Mouse (Mus musculus): ENCODE measurements around the gene Cfap77. TPM values are rescaled to one million over a fixed set of nuclear protein-coding genes. Genes with fewer than 3 reads are reported as not detected.

Gene Cfap77
- polyA plus RNA-seq, 1 experiment: 0.06 TPM

DNA sequence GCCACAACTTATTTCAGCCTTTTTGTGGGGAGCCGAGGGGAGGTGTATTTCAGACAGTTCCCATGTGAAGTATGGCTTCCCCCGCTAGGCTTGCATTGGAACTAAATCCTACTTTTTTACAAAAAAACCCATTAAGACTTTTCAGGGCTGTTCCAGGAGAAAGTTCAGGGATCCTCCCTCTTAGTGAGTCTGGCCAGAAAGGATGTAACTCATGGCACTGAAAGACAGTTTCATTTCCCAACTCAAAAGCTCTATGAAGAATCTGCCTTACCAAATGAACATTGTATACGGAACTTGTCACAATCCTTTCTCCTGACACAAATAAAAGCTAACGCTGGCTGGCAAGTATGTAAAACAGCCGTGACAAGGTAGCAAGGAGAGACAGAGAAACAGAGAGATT, 15.1 kb downstream of the Cfap77 start:
- Histone ChIP-seq H3K79me2 (ENCODE audit: control insufficient read depth, insufficient read depth) (no peaks in the 10 kb centered on the region), H3K36me3 (ENCODE audit: control insufficient read depth, insufficient read depth) (no peaks in the 10 kb centered on the region), H3K27me3 (ENCODE audit: control insufficient read depth, insufficient read depth, insufficient read length) (peaks cover 78% of the 10 kb centered on the region), H3K4me3 (no peak overlapping the region), H3ac (ENCODE audit: control insufficient read depth, insufficient read length) (no peak overlapping the region), H3K4me2 (ENCODE audit: low read depth) (no peak overlapping the region)
- TF ChIP-seq MYOD1 (IDR thresholded peaks at IDR 0.05; ENCODE audit: control insufficient read depth in 1 of 3, insufficient read length in 2 of 3, low read depth in 2 of 3) (no peak), MAX (IDR thresholded peaks at IDR 0.05; ENCODE audit: low read depth) (no peak), USF1 (IDR thresholded peaks at IDR 0.05; ENCODE audit: low read depth) (no peak), REST (IDR thresholded peaks at IDR 0.05; ENCODE audit: insufficient read depth, insufficient read length) (no peak), POLR2AphosphoS2 (IDR thresholded peaks at IDR 0.05; ENCODE audit: insufficient read length, low read depth) (no peak), POLR2A (IDR thresholded peaks at IDR 0.05; ENCODE audit: insufficient read length, low read depth) (no peak), SRF (IDR thresholded peaks at IDR 0.05; ENCODE audit: control insufficient read depth, insufficient read length, low read depth) (no peak), TCF12 (IDR thresholded peaks at IDR 0.05; ENCODE audit: insufficient read depth, poor library complexity, severe bottlenecking) (no peak), TCF3 (IDR thresholded peaks at IDR 0.05; ENCODE audit: insufficient read length, low read depth) (no peak), CEBPB (IDR thresholded peaks at IDR 0.05; ENCODE audit: insufficient read depth, poor library complexity, severe bottlenecking) (no peak), E2F4 (IDR thresholded peaks at IDR 0.05; ENCODE audit: insufficient read depth) (no peak)

DNA sequence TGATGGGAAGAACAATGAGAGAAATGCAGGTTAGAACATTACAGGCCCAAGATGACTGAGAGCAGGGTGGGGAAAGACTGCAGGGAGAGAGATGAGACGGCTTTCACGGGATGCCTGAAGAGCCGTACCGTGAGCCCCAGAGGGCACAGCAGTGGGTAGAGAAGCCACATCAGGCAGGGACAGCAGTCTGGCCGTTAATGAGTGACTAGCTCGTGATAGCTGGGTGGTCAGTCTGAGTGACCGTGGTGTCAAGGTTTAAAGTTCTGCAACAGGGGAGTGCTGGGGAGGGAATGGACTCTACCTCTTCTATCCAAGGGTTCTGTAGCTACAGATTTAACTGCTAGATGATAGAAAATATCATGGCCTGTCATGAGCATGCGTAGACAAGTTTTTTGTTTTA, 19.2 kb downstream of the Cfap77 start:
- Histone ChIP-seq H3K4me3 (no peak overlapping the region), H3K27me3 (ENCODE audit: control insufficient read depth, insufficient read depth, insufficient read length) (peaks cover 61% of the 10 kb centered on the region), H3K36me3 (ENCODE audit: control insufficient read depth, insufficient read depth) (no peaks in the 10 kb centered on the region)

DNA sequence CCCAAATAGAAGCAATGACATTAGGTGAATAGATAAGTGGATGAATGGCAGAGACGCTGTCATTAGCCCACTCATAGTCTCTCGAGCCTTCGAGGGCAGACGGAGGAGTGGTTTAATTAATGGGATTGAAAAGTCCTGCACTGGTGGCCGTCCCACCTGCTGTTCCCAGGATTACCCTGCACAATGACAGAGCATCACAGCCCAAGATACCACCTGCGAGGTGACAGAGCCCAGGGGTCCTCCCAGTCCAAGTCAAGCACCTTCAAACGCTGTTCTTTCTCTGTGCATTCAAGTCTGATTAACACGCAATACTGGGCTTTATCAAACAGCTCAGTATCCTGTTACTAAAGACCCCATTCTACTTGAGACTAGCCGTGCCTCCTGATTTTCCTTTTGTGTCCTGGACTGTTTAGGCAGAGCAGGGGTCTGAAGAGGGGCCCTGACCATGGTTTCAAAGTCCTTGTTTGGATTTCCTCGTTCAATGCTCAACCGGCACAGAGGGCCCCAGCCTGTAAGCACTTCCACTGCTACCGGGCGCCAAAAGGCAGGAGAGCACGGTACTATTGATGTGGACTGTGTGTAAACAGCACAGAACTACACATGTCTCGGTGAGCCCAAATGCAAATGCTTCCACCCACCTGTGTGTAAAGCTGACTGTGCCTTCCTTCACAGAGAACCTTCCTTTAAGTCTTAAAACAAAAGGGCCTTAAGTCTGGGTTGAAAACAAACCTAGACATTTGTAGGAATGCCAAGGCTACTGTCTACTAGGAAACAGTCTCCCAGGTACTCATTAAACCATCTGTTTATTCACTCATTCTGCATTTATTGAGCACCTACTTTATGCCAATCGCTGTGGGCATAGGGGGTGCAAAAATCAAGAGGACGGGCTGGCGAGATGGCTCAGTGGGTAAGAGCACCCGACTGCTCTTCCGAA, 20.1 kb downstream of the Cfap77 start:
- H3K36me3 ChIP-seq (ENCODE audit: control insufficient read depth, insufficient read depth): no peaks in the 10 kb centered on the region
- no peak overlapping the region for H3ac ChIP-seq (ENCODE audit: control insufficient read depth, insufficient read length)
- no peak for TF ChIP-seq CEBPB (IDR thresholded peaks at IDR 0.05; ENCODE audit: insufficient read depth, poor library complexity, severe bottlenecking)
- TF ChIP-seq USF1 (IDR thresholded peaks at IDR 0.05; ENCODE audit: low read depth): no peak
- TF ChIP-seq MYOG (IDR thresholded peaks at IDR 0.05; ENCODE audit: control insufficient read depth in 1 of 3, insufficient read depth in 1 of 3, insufficient read length in 2 of 3, low read depth in 2 of 3): no peak
- TF ChIP-seq E2F4 (IDR thresholded peaks at IDR 0.05; ENCODE audit: insufficient read depth): no peak
- TF ChIP-seq MAX (IDR thresholded peaks at IDR 0.05; ENCODE audit: low read depth): no peak
- TF ChIP-seq REST (IDR thresholded peaks at IDR 0.05; ENCODE audit: insufficient read depth, insufficient read length): no peak
- TF ChIP-seq POLR2A (IDR thresholded peaks at IDR 0.05; ENCODE audit: insufficient read length, low read depth): no peak
- no peak for TF ChIP-seq TCF12 (IDR thresholded peaks at IDR 0.05; ENCODE audit: insufficient read depth, poor library complexity, severe bottlenecking)
- no peak for TF ChIP-seq POLR2AphosphoS2 (IDR thresholded peaks at IDR 0.05; ENCODE audit: insufficient read length, low read depth)
- no peak for TF ChIP-seq MYOD1 (IDR thresholded peaks at IDR 0.05; ENCODE audit: control insufficient read depth in 1 of 3, insufficient read length in 2 of 3, low read depth in 2 of 3)
- TF ChIP-seq SRF (IDR thresholded peaks at IDR 0.05; ENCODE audit: control insufficient read depth, insufficient read length, low read depth): no peak
- TF ChIP-seq TCF3 (IDR thresholded peaks at IDR 0.05; ENCODE audit: insufficient read length, low read depth): no peak
- peaks cover 64% of the 10 kb centered on the region for H3K27me3 ChIP-seq (ENCODE audit: control insufficient read depth, insufficient read depth, insufficient read length)
- no peak overlapping the region for H3K4me3 ChIP-seq
- no peaks in the 10 kb centered on the region for H3K79me2 ChIP-seq (ENCODE audit: control insufficient read depth, insufficient read depth)
- no peak overlapping the region for H3K4me2 ChIP-seq (ENCODE audit: low read depth)

More for the DNA sequence above, 19.2 kb downstream of the Cfap77 start:
- Histone ChIP-seq H3K4me2 (ENCODE audit: low read depth) (no peak overlapping the region), H3ac (ENCODE audit: control insufficient read depth, insufficient read length) (no peak overlapping the region), H3K79me2 (ENCODE audit: control insufficient read depth, insufficient read depth) (no peaks in the 10 kb centered on the region)
- no peak for TF ChIP-seq MYOD1 (IDR thresholded peaks at IDR 0.05; ENCODE audit: control insufficient read depth in 1 of 3, insufficient read length in 2 of 3, low read depth in 2 of 3)
- TF ChIP-seq USF1 (IDR thresholded peaks at IDR 0.05; ENCODE audit: low read depth): no peak
- TF ChIP-seq E2F4 (IDR thresholded peaks at IDR 0.05; ENCODE audit: insufficient read depth): no peak
- no peak for TF ChIP-seq SRF (IDR thresholded peaks at IDR 0.05; ENCODE audit: control insufficient read depth, insufficient read length, low read depth)
- TF ChIP-seq REST (IDR thresholded peaks at IDR 0.05; ENCODE audit: insufficient read depth, insufficient read length): no peak
- no peak for TF ChIP-seq TCF3 (IDR thresholded peaks at IDR 0.05; ENCODE audit: insufficient read length, low read depth)
- TF ChIP-seq CEBPB (IDR thresholded peaks at IDR 0.05; ENCODE audit: insufficient read depth, poor library complexity, severe bottlenecking): no peak
- TF ChIP-seq POLR2AphosphoS2 (IDR thresholded peaks at IDR 0.05; ENCODE audit: insufficient read length, low read depth): no peak
- no peak for TF ChIP-seq POLR2A (IDR thresholded peaks at IDR 0.05; ENCODE audit: insufficient read length, low read depth)

DNA sequence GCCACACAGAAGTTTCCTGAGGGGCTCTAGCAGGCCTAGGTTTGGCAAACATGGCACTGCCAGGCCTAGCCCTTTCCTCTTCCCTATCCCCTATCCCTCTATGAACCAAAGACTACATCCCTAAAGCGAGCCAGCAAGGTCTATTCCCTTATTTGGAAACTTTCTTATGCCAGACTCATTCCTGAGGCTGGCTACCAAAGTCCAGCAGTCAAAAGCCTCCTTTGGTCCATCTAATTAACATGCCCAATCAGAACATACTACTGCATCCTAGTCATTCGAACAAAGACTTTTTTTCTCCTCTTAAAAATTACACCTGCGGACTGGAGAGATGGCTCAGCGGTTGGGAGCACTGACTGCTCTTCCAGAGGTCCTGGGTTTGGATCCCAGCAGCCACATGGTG, 22.9 kb downstream of the Cfap77 start:
- no peaks in the 10 kb centered on the region for H3K36me3 ChIP-seq (ENCODE audit: control insufficient read depth, insufficient read depth)
- peaks cover 79% of the 10 kb centered on the region for H3K27me3 ChIP-seq (ENCODE audit: control insufficient read depth, insufficient read depth, insufficient read length)
- TF ChIP-seq MAX (IDR thresholded peaks at IDR 0.05; ENCODE audit: low read depth) (no peak), MYOD1 (IDR thresholded peaks at IDR 0.05; ENCODE audit: control insufficient read depth in 1 of 3, insufficient read length in 2 of 3, low read depth in 2 of 3) (no peak)
- H3ac ChIP-seq (ENCODE audit: control insufficient read depth, insufficient read length): no peak overlapping the region
- H3K4me3 ChIP-seq: no peak overlapping the region
- no peaks in the 10 kb centered on the region for H3K79me2 ChIP-seq (ENCODE audit: control insufficient read depth, insufficient read depth)
- no peak overlapping the region for H3K4me2 ChIP-seq (ENCODE audit: low read depth)
